Mouse (Mus musculus) heart, postnatal 0 days (tissue): ENCODE measurements around the gene Parva. TPM values are rescaled to one million over a fixed set of nuclear protein-coding genes. Genes with fewer than 3 reads are reported as not detected.

Experiments
- ATAC-seq: fragments of 200-750 bp; cut with Nextera tagmentation; 2 replicates; pipeline ENCODE4 v1.8.0; 2017; ENCODE audit warnings: low read depth, moderate number of reproducible peaks, moderate library complexity; ENCODE audit not compliant: insufficient read depth
- DNase-seq: peaks from one replicate; pipeline ENCODE4 v3.0.0-alpha.2; 2016; ENCODE audit warnings: low spot score
- H3K27ac ChIP-seq: fragments of 300-500 bp; sonication (generic); 2 replicates; pipeline ENCODE4 v1.5.1; 2014; ENCODE audit warnings: low read depth, mild to moderate bottlenecking
- H3K27me3 ChIP-seq: fragments of 300-500 bp; sonication (generic); 2 replicates; pipeline ENCODE4 v1.6.1; 2014; ENCODE audit warnings: low read length, mixed read lengths; ENCODE audit not compliant: control insufficient read depth, insufficient read depth
- H3K36me3 ChIP-seq: fragments of 300-500 bp; sonication (generic); replicated peaks from 2 replicates; pipeline ENCODE4 v1.6.1; 2014; ENCODE audit warnings: low read length, mixed read lengths; ENCODE audit not compliant: control insufficient read depth, insufficient read depth
- H3K4me1 ChIP-seq: fragments of 300-500 bp; sonication (generic); 2 replicates; pipeline ENCODE4 v1.6.1; 2014; ENCODE audit warnings: antibody characterized with exemption; ENCODE audit not compliant: control insufficient read depth, insufficient read depth
- H3K4me2 ChIP-seq: fragments of 300-500 bp; sonication (generic); 2 replicates; pipeline ENCODE4 v1.6.1; 2014; ENCODE audit warnings: low read depth, mild to moderate bottlenecking, low read length, moderate library complexity
- H3K4me3 ChIP-seq: fragments of 300-500 bp; sonication (generic); 2 replicates; pipeline ENCODE4 v1.5.1; 2014; ENCODE audit warnings: low read depth, low read length
- H3K9ac ChIP-seq: fragments of 300-500 bp; sonication (generic); replicated peaks from 2 replicates; pipeline ENCODE4 v1.6.1; 2014; ENCODE audit warnings: low read depth, low read length, mixed read lengths
- H3K9me3 ChIP-seq: fragments of 300-500 bp; sonication (generic); replicated peaks from 2 replicates; pipeline ENCODE4 v1.6.1; 2016; ENCODE audit warnings: low read length; ENCODE audit not compliant: control insufficient read depth
- CTCF ChIP-seq: IDR thresholded peaks from 2 replicates; pipeline ENCODE4 v1.5.1; 2016; ENCODE audit warnings: antibody characterized with exemption, control low read depth, low read depth
- EP300 ChIP-seq: IDR thresholded peaks from 2 replicates; pipeline ENCODE4 v1.6.1; 2016; ENCODE audit warnings: antibody characterized with exemption, low read depth
- WGBS: fragments of 180-500 bp; shearing (Covaris S2); extraction: QIAGEN DNeasy Blood & Tissue Kit; methylation state at CpG from one replicate; pipeline ENCODE4 v1.1.7; 2014; 5-methylcytosine and 5-hydroxymethylcytosine counted together
- polyA plus RNA-seq: library from polyadenylated mRNA; unstranded; fragments of >200 nt; fragmentation: Nextera tagmentation; extraction: Ambion mirVana; gene quantifications from 2 replicates; pipeline ENCODE4 v1.2.1, GENCODE M21; 2015
- total RNA-seq: library from RNA; depleted of rRNA; stranded (reverse); fragments of >200 nt; gene quantifications from 2 replicates; pipeline ENCODE4 v1.2.3, GENCODE M21; 2014; ENCODE audit warnings: low replicate concordance

Gene Parva
- total and polyA plus RNA-seq, 2 experiments from 2014 or later = 39.7 to 53.0 TPM

GRCm38 (mm10) chr7:112483382-112483781, 56.1 kb downstream of the Parva start:
- no peak overlapping the region for H3K27ac ChIP-seq
- no peaks in the 10 kb centered on the region for H3K9me3 ChIP-seq
- H3K36me3 ChIP-seq = no peaks in the 10 kb centered on the region
- TF ChIP-seq CTCF (no peak), EP300 (no peak)
- DNase-seq = no peak
- peaks cover 33% of the 10 kb centered on the region for H3K4me1 ChIP-seq
- H3K4me3 ChIP-seq = no peak overlapping the region
- no peak overlapping the region for H3K4me2 ChIP-seq
- no peak; the same call in 1 of the 2 replicates for ATAC-seq
- no peaks in the 10 kb centered on the region for H3K27me3 ChIP-seq
- no peak overlapping the region for H3K9ac ChIP-seq
- 34% methylated on average over 2 of the region's 2 CpGs for WGBS

- no peaks in the 10 kb centered on the region for H3K27me3 ChIP-seq
- TF ChIP-seq CTCF (no peak), EP300 (no peak)
Observed at GRCm38 (mm10) chr7:112490825-112491224, 63.5 kb downstream of the Parva start.

GRCm38 (mm10) chr7:112491737-112492136, 64.4 kb downstream of the Parva start:
- no peak overlapping the region for H3K27ac ChIP-seq
- H3K4me1 ChIP-seq = peaks cover 15% of the 10 kb centered on the region; the same call in 1 of the 2 replicates
- no peak for DNase-seq
- no peak overlapping the region for H3K4me2 ChIP-seq
- no peak for TF ChIP-seq CTCF
- no peak for TF ChIP-seq EP300
- WGBS = 76% methylated on average over 1 of the region's 1 CpGs
- H3K9ac ChIP-seq = no peak overlapping the region
- no peaks in the 10 kb centered on the region for H3K9me3 ChIP-seq
- no peak overlapping the region for H3K4me3 ChIP-seq
- ATAC-seq = no peak
- H3K27me3 ChIP-seq = no peaks in the 10 kb centered on the region
- no peaks in the 10 kb centered on the region for H3K36me3 ChIP-seq

More at GRCm38 (mm10) chr7:112490825-112491224, 63.5 kb downstream of the Parva start:
- H3K9me3 ChIP-seq = no peaks in the 10 kb centered on the region
- DNase-seq (no peak), ATAC-seq (no peak)
- WGBS = 56% methylated on average over 2 of the region's 2 CpGs
- H3K9ac ChIP-seq = no peak overlapping the region
- no peak overlapping the region for H3K27ac ChIP-seq
- H3K4me1 ChIP-seq = peaks cover 15% of the 10 kb centered on the region; the same call in 1 of the 2 replicates
- H3K36me3 ChIP-seq = no peaks in the 10 kb centered on the region
- H3K4me2 ChIP-seq = no peak overlapping the region
- no peak overlapping the region for H3K4me3 ChIP-seq

- Histone ChIP-seq H3K4me3 (no peak overlapping the region), H3K9ac (no peak overlapping the region), H3K27me3 (no peaks in the 10 kb centered on the region), H3K36me3 (no peaks in the 10 kb centered on the region), H3K27ac (no peak overlapping the region), H3K4me2 (no peak overlapping the region), H3K9me3 (no peaks in the 10 kb centered on the region), H3K4me1 (peaks cover 26% of the 10 kb centered on the region)
- DNase-seq (no peak), ATAC-seq (no peak)
- TF ChIP-seq EP300 (no peak), CTCF (no peak)
- WGBS = 79% methylated on average over 8 of the region's 8 CpGs
Observed at GRCm38 (mm10) chr7:112495950-112496349, 68.6 kb downstream of the Parva start.

GRCm38 (mm10) chr7:112496921-112497320, 69.6 kb downstream of the Parva start:
- no peak for TF ChIP-seq CTCF
- no peak for TF ChIP-seq EP300
- Histone ChIP-seq H3K9ac (no peak overlapping the region), H3K4me3 (no peak overlapping the region), H3K4me2 (no peak overlapping the region), H3K9me3 (no peaks in the 10 kb centered on the region), H3K36me3 (no peaks in the 10 kb centered on the region), H3K27ac (no peak overlapping the region), H3K27me3 (no peaks in the 10 kb centered on the region), H3K4me1 (peaks cover 29% of the 10 kb centered on the region)
- DNase-seq (no peak), ATAC-seq (no peak)
- 70% methylated on average over 7 of the region's 7 CpGs for WGBS

GRCm38 (mm10) chr7:112498591-112499301, 71.4 kb downstream of the Parva start:
- no peaks in the 10 kb centered on the region for H3K36me3 ChIP-seq
- H3K4me2 ChIP-seq = no peak overlapping the region
- no peak for ATAC-seq

More at GRCm38 (mm10) chr7:112498591-112499301, 71.4 kb downstream of the Parva start:
- H3K27me3 ChIP-seq = no peaks in the 10 kb centered on the region
- no peak overlapping the region for H3K4me3 ChIP-seq
- no peak for TF ChIP-seq CTCF
- no peak for TF ChIP-seq EP300
- peaks cover 32% of the 10 kb centered on the region for H3K4me1 ChIP-seq
- H3K27ac ChIP-seq = 0 out of 2 replicates have a peak overlapping the region, but pooled peaks have one; percentile 46
- 56% methylated on average over 9 of the region's 9 CpGs for whole genome bisulfite sequencing
- DNase-seq = no peak
- H3K9me3 ChIP-seq = no peaks in the 10 kb centered on the region
- H3K9ac ChIP-seq = no peak overlapping the region
